In genomic region chr11:115603128-115603475, GRCm38 (mm10) we compare ENCODE assay signal across 8 mouse cellular contexts. TPM values are rescaled to one million over a fixed set of nuclear protein-coding genes. Genes with fewer than 3 reads are reported as not detected.
DNase-seq lines count a peak whose midpoint lies in the region; ATAC-seq and TF ChIP-seq lines count a peak whose summit lies in the region.

No protein-coding gene starts in this region.

- no peak for DNase-seq in heart, adult 2 months
- no peak for DNase-seq in heart, postnatal 10 days
- no peak for DNase-seq in urinary bladder, postnatal 14 days (ENCODE audit: low spot score)
- DNase-seq in layer of hippocampus, adult 8-10 months (ENCODE audit: low spot score in 2 of 2): no peak
- no peak for DNase-seq in gastrocnemius, postnatal 14 days

- TF ChIP-seq CTCF in heart, adult 2 months (IDR thresholded peaks at IDR 0.05): no peak
- no peak for TF ChIP-seq CTCF in C2C12 (IDR thresholded peaks at IDR 0.05; ENCODE audit: control insufficient read depth, insufficient read depth, insufficient read length)

- TF ChIP-seq POLR2A in heart, adult 2 months (IDR thresholded peaks at IDR 0.05; ENCODE audit: insufficient read depth, low read depth, low read length): no peak

- no peaks in the 10 kb centered on the region for H3K9me3 ChIP-seq in forebrain, embryonic 12.5 days
- no peaks in the 10 kb centered on the region for H3K9me3 ChIP-seq in liver, embryonic 15.5 days (replicated peaks)

- H3ac ChIP-seq in C2C12 (ENCODE audit: control insufficient read depth, insufficient read length, low read depth): peak overlapping the region; percentile 97

- H3K4me3 ChIP-seq in heart, adult 2 months: peak overlapping the region; percentile 69
- H3K4me3 ChIP-seq in C2C12 (ENCODE audit: insufficient read depth, poor library complexity, severe bottlenecking): peak overlapping the region; percentile 99
- H3K4me3 ChIP-seq in forebrain, embryonic 12.5 days (replicated peaks): peak overlapping the region; percentile 99
- peak overlapping the region; percentile 98 for H3K4me3 ChIP-seq in liver, embryonic 15.5 days (replicated peaks)

- H3K79me2 ChIP-seq in heart, adult 2 months (replicated peaks; ENCODE audit: control insufficient read depth, insufficient read depth, low read length): peaks cover 3% of the 10 kb centered on the region
- H3K79me2 ChIP-seq in C2C12 (ENCODE audit: control insufficient read depth, insufficient read depth): peaks cover 82% of the 10 kb centered on the region

- H3K27ac ChIP-seq in heart, adult 2 months: peak overlapping the region; percentile 100
- peak overlapping the region; percentile 85 for H3K27ac ChIP-seq in forebrain, embryonic 12.5 days
- H3K27ac ChIP-seq in liver, embryonic 15.5 days (replicated peaks): peak overlapping the region; percentile 91

- no peak for ATAC-seq in forebrain, embryonic 12.5 days (ENCODE audit: low FRiP score)
- peak; percentile 0; the same call in 1 of the 2 replicates for ATAC-seq in liver, embryonic 15.5 days (ENCODE audit: insufficient read depth)

- peak overlapping the region; percentile 73 for H3K4me2 ChIP-seq in forebrain, embryonic 12.5 days
- peak overlapping the region; percentile 85 for H3K4me2 ChIP-seq in liver, embryonic 15.5 days

- intact Hi-C loops in heart, adult 2 months (cut with DNase I): loop anchor here (2.0 to 5.0 kb wide), 2 partner anchors 38 to 191 kb away; partner anchors contain the start of gene Nup85
- intact Hi-C loops in heart, postnatal 10 days (cut with DNase I): loop anchor here (5.0 kb wide), 2 partner anchors 66 to 111 kb away; partner anchors contain the start of genes Nt5c and Sumo2
- intact Hi-C loops in gastrocnemius, postnatal 14 days (cut with DNase I; ENCODE audit: low total_unique reads): loop anchor here (10.0 kb wide), 1 partner anchor 108 kb away; the partner anchor contains the start of gene Nt5c

- peaks cover 9% of the 10 kb centered on the region for H3K4me1 ChIP-seq in heart, adult 2 months (ENCODE audit: control insufficient read depth, insufficient read depth, low read length)
- peaks cover 31% of the 10 kb centered on the region for H3K4me1 ChIP-seq in forebrain, embryonic 12.5 days
- H3K4me1 ChIP-seq in liver, embryonic 15.5 days (replicated peaks): peaks cover 64% of the 10 kb centered on the region

- H3K27me3 ChIP-seq in heart, adult 2 months (ENCODE audit: control insufficient read depth, insufficient read depth, low read length): no peaks in the 10 kb centered on the region
- H3K27me3 ChIP-seq in C2C12 (ENCODE audit: control insufficient read depth, insufficient read depth, insufficient read length): no peaks in the 10 kb centered on the region
- H3K27me3 ChIP-seq in forebrain, embryonic 12.5 days: no peaks in the 10 kb centered on the region
- H3K27me3 ChIP-seq in liver, embryonic 15.5 days: no peaks in the 10 kb centered on the region

- H3K9ac ChIP-seq in heart, adult 2 months (ENCODE audit: low read depth, low read length): peak overlapping the region; percentile 93
- H3K9ac ChIP-seq in forebrain, embryonic 12.5 days: peak overlapping the region; percentile 98
- H3K9ac ChIP-seq in liver, embryonic 15.5 days: peak overlapping the region; percentile 95

- no peak for TF ChIP-seq EP300 in heart, adult 2 months (IDR thresholded peaks at IDR 0.05; ENCODE audit: insufficient read depth, low read depth, low read length)

- H3K79me3 ChIP-seq in C2C12 (ENCODE audit: low read depth): peaks cover 53% of the 10 kb centered on the region

- WGBS in heart, adult 2 months: 4% methylated on average over 15 of the region's 15 CpGs
- WGBS in forebrain, embryonic 12.5 days: 7% methylated on average over 15 of the region's 15 CpGs
- 2% methylated on average over 15 of the region's 15 CpGs for WGBS in liver, embryonic 15.5 days (ENCODE audit: insufficient replicate concordance)

- H3K36me3 ChIP-seq in heart, adult 2 months (ENCODE audit: control insufficient read depth, insufficient read depth, low read length): no peaks in the 10 kb centered on the region; the same call in 1 of the 2 replicates
- peaks cover 42% of the 10 kb centered on the region for H3K36me3 ChIP-seq in C2C12 (ENCODE audit: control insufficient read depth, insufficient read depth)
- peaks cover 32% of the 10 kb centered on the region for H3K36me3 ChIP-seq in forebrain, embryonic 12.5 days (replicated peaks)
- peaks cover 52% of the 10 kb centered on the region for H3K36me3 ChIP-seq in liver, embryonic 15.5 days (replicated peaks)

TF ChIP-seq in C2C12, 6 proteins besides CTCF, POLR2A, EP300 and RAD21:
- no peak for TF ChIP-seq MAX (IDR thresholded peaks at IDR 0.05)
- TF ChIP-seq FOSL1 (IDR thresholded peaks at IDR 0.05; ENCODE audit: insufficient read depth, low read length, poor library complexity, severe bottlenecking): no peak
- no peak for TF ChIP-seq CEBPB (IDR thresholded peaks at IDR 0.05; ENCODE audit: low read depth)
- TF ChIP-seq MYOD1 (IDR thresholded peaks at IDR 0.05; ENCODE audit: control insufficient read depth, insufficient read length, low read depth): no peak
- TF ChIP-seq USF1 (IDR thresholded peaks at IDR 0.05; ENCODE audit: low read depth): no peak
- no peak for TF ChIP-seq MYOG (IDR thresholded peaks at IDR 0.05; ENCODE audit: control insufficient read depth, extremely low read depth, insufficient read length)

RNA-seq across cellular contexts. Expression of gene Mrps7, which starts 0.6 kb away (rescaled TPM):
- 10 to 100 TPM; 74.6 to 80.1 TPM for total RNA-seq in heart, adult 2 months (2021)
- polyA plus RNA-seq in heart, adult 2 months (2012; rRNA removed): 33.9 and 40.2 TPM in 2 replicates
- total RNA-seq in heart, postnatal 10 days (2021): 10 to 100 TPM; 60.2 to 72.5 TPM
- 79.7 TPM for polyA plus RNA-seq in C2C12 (2012; fragmentation: generic; extraction: Trizol)
- polyA plus RNA-seq in forebrain, embryonic 12.5 days (2016; fragmentation: Nextera tagmentation; extraction: Ambion mirVana): 87.4 and 89.5 TPM in 2 replicates
- polyA plus RNA-seq in liver, embryonic 15.5 days (2015; fragmentation: Nextera tagmentation; extraction: Ambion mirVana): 49.5 and 51.3 TPM in 2 replicates
- 10 to 100 TPM; 49.1 to 55.3 (median 52.6) TPM for total RNA-seq in layer of hippocampus, adult 8-10 months (2022)
- 10 to 100 TPM; 63.6 to 65.4 TPM for total RNA-seq in gastrocnemius, postnatal 14 days (2021)

RNA-seq across cellular contexts. Expression of gene Gga3, which starts 0.7 kb away (rescaled TPM):
- total RNA-seq in heart, adult 2 months (2021): 10 to 100 TPM; 16.5 to 20.3 TPM
- polyA plus RNA-seq in heart, adult 2 months (2012; rRNA removed): 15.4 and 17.1 TPM in 2 replicates
- 10 to 100 TPM; 17.9 to 21.0 TPM for total RNA-seq in heart, postnatal 10 days (2021)
- polyA plus RNA-seq in C2C12 (2012; fragmentation: generic; extraction: Trizol): 16.0 TPM
- 32.3 and 35.1 TPM in 2 replicates for polyA plus RNA-seq in forebrain, embryonic 12.5 days (2016; fragmentation: Nextera tagmentation; extraction: Ambion mirVana)
- polyA plus RNA-seq in liver, embryonic 15.5 days (2015; fragmentation: Nextera tagmentation; extraction: Ambion mirVana): 7.7 and 8.2 TPM in 2 replicates
- 100 to 1,000 TPM in 2 of 4 experiments, 10 to 100 TPM in 2; 91.9 to 121 (median 102) TPM for total RNA-seq in layer of hippocampus, adult 8-10 months (2022)
- 10 to 100 TPM; 10.9 to 13.2 TPM for total RNA-seq in gastrocnemius, postnatal 14 days (2021)

RNA-seq across cellular contexts. Expression of gene Mif4gd, which starts 9.7 kb away (rescaled TPM):
- total RNA-seq in heart, adult 2 months (2021): 10 to 100 TPM; 51.3 to 54.7 TPM
- polyA plus RNA-seq in heart, adult 2 months (2012; rRNA removed): 94.0 and 123 TPM in 2 replicates
- total RNA-seq in heart, postnatal 10 days (2021): 10 to 100 TPM; 37.6 to 38.8 TPM
- polyA plus RNA-seq in C2C12 (2012; fragmentation: generic; extraction: Trizol): 13.4 TPM
- polyA plus RNA-seq in forebrain, embryonic 12.5 days (2016; fragmentation: Nextera tagmentation; extraction: Ambion mirVana): 15.2 and 16.5 TPM in 2 replicates
- 27.3 and 32.3 TPM in 2 replicates for polyA plus RNA-seq in liver, embryonic 15.5 days (2015; fragmentation: Nextera tagmentation; extraction: Ambion mirVana)
- total RNA-seq in layer of hippocampus, adult 8-10 months (2022): 10 to 100 TPM; 16.5 to 22.5 (median 17.9) TPM
- total RNA-seq in gastrocnemius, postnatal 14 days (2021): 10 to 100 TPM; 35.7 to 42.9 TPM

RNA-seq across cellular contexts. Expression of gene Slc25a19, which starts 25.0 kb away (rescaled TPM):
- total RNA-seq in heart, adult 2 months (2021): 10 to 100 TPM; 32.9 to 40.7 TPM
- 97.1 and 106 TPM in 2 replicates for polyA plus RNA-seq in heart, adult 2 months (2012; rRNA removed)
- 10 to 100 TPM; 40.3 to 41.1 TPM for total RNA-seq in heart, postnatal 10 days (2021)
- 13.7 TPM for polyA plus RNA-seq in C2C12 (2012; fragmentation: generic; extraction: Trizol)
- polyA plus RNA-seq in forebrain, embryonic 12.5 days (2016; fragmentation: Nextera tagmentation; extraction: Ambion mirVana): 28.4 and 29.7 TPM in 2 replicates
- polyA plus RNA-seq in liver, embryonic 15.5 days (2015; fragmentation: Nextera tagmentation; extraction: Ambion mirVana): 10.4 and 10.9 TPM in 2 replicates
- 10 to 100 TPM; 55.6 to 81.3 (median 64.7) TPM for total RNA-seq in layer of hippocampus, adult 8-10 months (2022)
- total RNA-seq in gastrocnemius, postnatal 14 days (2021): 10 to 100 TPM; 40.9 to 45.2 TPM

RNA-seq across cellular contexts. Expression of gene Nup85, which starts 38.9 kb away (rescaled TPM):
- total RNA-seq in heart, adult 2 months (2021): 10 to 100 TPM; 19.8 to 20.2 TPM
- 28.0 and 44.1 TPM in 2 replicates for polyA plus RNA-seq in heart, adult 2 months (2012; rRNA removed)
- total RNA-seq in heart, postnatal 10 days (2021): 10 to 100 TPM; 27.0 to 28.1 TPM
- polyA plus RNA-seq in C2C12 (2012; fragmentation: generic; extraction: Trizol): 110 TPM
- polyA plus RNA-seq in forebrain, embryonic 12.5 days (2016; fragmentation: Nextera tagmentation; extraction: Ambion mirVana): 194 and 199 TPM in 2 replicates
- 111 and 114 TPM in 2 replicates for polyA plus RNA-seq in liver, embryonic 15.5 days (2015; fragmentation: Nextera tagmentation; extraction: Ambion mirVana)
- 10 to 100 TPM; 47.0 to 64.9 (median 53.1) TPM for total RNA-seq in layer of hippocampus, adult 8-10 months (2022)
- 10 to 100 TPM; 14.7 to 18.9 TPM for total RNA-seq in gastrocnemius, postnatal 14 days (2021)

Comparison
In these comparisons a context has a peak if more than half of its experiments do, and no peak if none do; other contexts are left out.
1. RNA of gene Gga3, which starts 0.7 kb away (total RNA-seq): 91.9 to 121 TPM in layer of hippocampus, adult 8-10 months; 17.9 to 21.0 TPM in heart, postnatal 10 days, 16.5 to 20.3 TPM in heart, adult 2 months and 10.9 to 13.2 TPM in gastrocnemius, postnatal 14 days; every median in the first group is over 4 times any median in the second.
2. Peak in every context shown above with its lines, with median percentiles within 50 percentile points of each other: H3K27ac ChIP-seq, H3K4me3 ChIP-seq and H3K9ac ChIP-seq.